Mouse (Mus musculus) olfactory bulb, adult 2 months (tissue): ENCODE data around the gene Agpat1. TPM values are rescaled to one million over a fixed set of nuclear protein-coding genes. Genes with fewer than 3 reads are reported as not detected.

Source experiments
- H3K27ac ChIP-seq: fragments of 200-500 bp; 2 replicates; pipeline ENCODE4 v1.5.1; 2012; ENCODE audit warnings: low read depth, low read length; ENCODE audit not compliant: insufficient read depth
- H3K4me1 ChIP-seq: fragments of 200-500 bp; 2 replicates; pipeline ENCODE4 v1.6.1; 2012; ENCODE audit warnings: low read length; ENCODE audit not compliant: control insufficient read depth, insufficient read depth
- H3K4me3 ChIP-seq: fragments of 200-500 bp; 2 replicates; pipeline ENCODE4 v1.5.1; 2012; ENCODE audit warnings: mild to moderate bottlenecking, low read depth, low read length, moderate library complexity; ENCODE audit not compliant: insufficient read depth
- CTCF ChIP-seq: fragments of 200-500 bp; IDR thresholded peaks from 2 replicates; pipeline ENCODE4 v1.5.1; 2012; ENCODE audit warnings: low read depth, mild to moderate bottlenecking, low read length, moderate library complexity; ENCODE audit not compliant: insufficient read depth
- POLR2A ChIP-seq: fragments of 200-500 bp; IDR thresholded peaks from 2 replicates; pipeline ENCODE4 v1.6.1; 2012; ENCODE audit warnings: mild to moderate bottlenecking, low read depth, low read length, moderate library complexity; ENCODE audit not compliant: insufficient read depth
- WGBS: fragments of 180-500 bp; shearing (Covaris S2); methylation state at CpG from one replicate; pipeline ENCODE4 v1.1.7; 2018; 5-methylcytosine and 5-hydroxymethylcytosine counted together
- polyA plus RNA-seq: library from polyadenylated mRNA; stranded (reverse); fragments of >200 nt; gene quantifications from 2 replicates; pipeline ENCODE4 v1.2.4, GENCODE M21; 2012; ENCODE audit warnings: low replicate concordance; ENCODE audit not compliant: missing spikeins, insufficient read depth, insufficient read length

Gene Agpat1
- polyA plus RNA-seq, 1 experiment = not detected

DNA sequence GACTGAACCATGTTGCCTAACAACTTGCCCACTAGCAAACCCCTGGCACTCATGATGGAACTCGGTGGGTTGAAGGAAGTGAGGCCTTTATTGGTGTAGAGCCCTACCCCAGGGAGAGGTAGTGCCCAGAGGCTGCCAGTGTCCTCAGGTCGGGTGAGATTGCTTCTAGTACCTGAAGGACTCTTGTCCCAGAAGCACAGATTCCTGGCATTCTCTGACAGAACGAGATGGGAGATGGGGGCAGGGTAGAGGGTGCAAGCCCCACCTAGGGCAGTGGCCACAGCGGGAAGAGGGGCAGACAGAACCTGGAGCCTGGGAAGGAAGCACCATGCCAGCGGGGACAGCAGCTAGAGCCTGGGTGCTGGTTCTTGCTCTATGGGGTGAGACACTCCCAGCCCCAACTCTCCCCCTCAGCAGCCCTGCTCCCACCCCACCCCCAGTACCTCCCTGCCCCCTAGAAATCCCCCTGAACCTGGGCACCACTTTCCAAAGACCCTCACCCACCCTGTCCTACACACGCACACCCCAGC, 6.4 kb upstream of the Agpat1 start, which contains the start of gene Ager:
Gene Ager, plus strand, starts transcription at position 297 of the 530 bp plus-strand sequence.
- H3K4me3 ChIP-seq = no peak within 1 kb of the TSS
- no peak within 1 kb of the TSS for H3K27ac ChIP-seq
- H3K4me1 ChIP-seq = peaks cover 23% of the 10 kb centered on the region
- WGBS = 25% methylated on average over 6 of the region's 6 CpGs
- TF ChIP-seq POLR2A = no peak

DNA sequence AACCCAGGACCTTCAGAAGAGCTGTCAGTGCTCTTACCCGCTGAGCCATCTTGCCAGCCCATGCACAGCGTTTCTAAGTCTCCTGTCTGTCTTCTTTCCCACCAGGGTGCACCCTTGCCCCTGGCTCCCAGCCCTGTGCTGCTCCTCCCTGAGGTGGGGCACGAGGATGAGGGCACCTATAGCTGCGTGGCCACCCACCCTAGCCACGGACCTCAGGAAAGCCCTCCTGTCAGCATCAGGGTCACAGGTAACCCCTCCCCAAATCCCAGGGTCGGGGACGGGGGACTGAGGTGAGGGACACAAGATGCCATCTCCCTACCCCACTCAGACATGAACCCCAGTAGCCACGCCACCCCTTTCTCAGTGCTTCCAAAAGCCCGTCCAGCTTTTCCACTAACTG, 4.2 kb upstream of the Agpat1 start:
- TF ChIP-seq POLR2A (no peak), CTCF (no peak)
- Histone ChIP-seq H3K4me3 (no peak overlapping the region), H3K27ac (no peak overlapping the region), H3K4me1 (peaks cover 11% of the 10 kb centered on the region)
- 69% methylated on average over 9 of the region's 9 CpGs for WGBS

DNA sequence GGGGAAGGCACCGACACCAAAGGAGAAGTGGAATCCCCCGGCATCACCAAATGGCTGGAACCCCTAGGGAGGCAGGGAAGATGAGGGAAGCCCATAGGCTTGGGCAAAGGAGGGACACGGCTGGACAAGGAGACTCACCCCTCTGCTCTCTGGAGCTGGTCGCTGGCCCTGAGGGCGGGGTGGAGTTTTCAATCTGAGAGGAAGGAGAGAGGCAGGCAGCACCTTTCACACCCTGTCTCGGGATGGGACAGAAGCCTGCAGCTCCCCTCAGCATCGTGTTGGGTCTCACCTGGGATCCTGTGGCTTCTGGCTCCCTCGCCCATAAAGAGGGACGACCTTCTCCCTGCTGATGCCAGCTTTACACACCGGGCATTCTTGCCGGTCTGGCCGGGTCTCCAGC, 2.3 kb upstream of the Agpat1 start:
- Histone ChIP-seq H3K27ac (no peak overlapping the region), H3K4me3 (no peak overlapping the region), H3K4me1 (peaks cover 12% of the 10 kb centered on the region)
- TF ChIP-seq POLR2A (no peak), CTCF (no peak)
- whole genome bisulfite sequencing = 85% methylated on average over 12 of the region's 12 CpGs

DNA sequence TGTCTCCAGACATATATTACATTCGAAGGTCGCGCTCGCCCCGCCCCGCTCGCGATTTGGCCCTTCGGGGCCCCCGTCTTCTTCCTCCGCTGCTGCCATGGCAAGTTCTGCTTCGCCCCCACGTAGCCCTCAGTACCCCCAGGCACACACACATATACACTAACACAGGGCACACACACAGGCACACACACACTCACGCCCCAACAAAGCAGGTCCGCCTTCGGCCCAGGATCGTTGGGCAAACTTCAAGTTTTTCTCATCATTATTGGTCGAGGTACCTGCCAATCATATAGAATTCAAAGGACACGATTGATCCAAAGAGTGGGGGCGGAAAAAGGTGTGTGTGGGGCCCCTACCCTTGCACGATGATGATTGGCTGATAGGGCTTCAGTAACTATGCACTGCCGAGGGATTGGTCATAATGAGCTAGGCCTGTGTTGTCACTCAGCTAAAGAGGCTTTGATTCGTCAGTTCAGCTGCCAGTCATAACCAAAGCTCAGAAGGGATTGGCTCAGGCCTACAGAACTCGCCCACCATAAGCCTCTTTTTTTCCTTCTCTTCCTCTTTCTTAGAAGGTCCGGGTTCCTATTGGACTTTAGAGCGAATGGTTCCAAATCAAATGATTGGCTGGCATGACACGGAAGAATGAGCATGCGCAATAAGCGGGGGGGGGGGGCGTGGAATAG, 544 bp upstream of the Agpat1 start, which contains the start of gene Rnf5:
Gene Rnf5, minus strand, starts transcription at position 316 of the 686 bp plus-strand sequence.
- TF ChIP-seq POLR2A (peak; percentile 34; the same call in 1 of the 2 replicates), CTCF (no peak)
- Histone ChIP-seq H3K27ac (peak within 1 kb of the TSS; percentile 94), H3K4me3 (peak within 1 kb of the TSS; percentile 63), H3K4me1 (peaks cover 21% of the 10 kb centered on the region)
- WGBS = under 1% methylated on average over 30 of the region's 30 CpGs

DNA sequence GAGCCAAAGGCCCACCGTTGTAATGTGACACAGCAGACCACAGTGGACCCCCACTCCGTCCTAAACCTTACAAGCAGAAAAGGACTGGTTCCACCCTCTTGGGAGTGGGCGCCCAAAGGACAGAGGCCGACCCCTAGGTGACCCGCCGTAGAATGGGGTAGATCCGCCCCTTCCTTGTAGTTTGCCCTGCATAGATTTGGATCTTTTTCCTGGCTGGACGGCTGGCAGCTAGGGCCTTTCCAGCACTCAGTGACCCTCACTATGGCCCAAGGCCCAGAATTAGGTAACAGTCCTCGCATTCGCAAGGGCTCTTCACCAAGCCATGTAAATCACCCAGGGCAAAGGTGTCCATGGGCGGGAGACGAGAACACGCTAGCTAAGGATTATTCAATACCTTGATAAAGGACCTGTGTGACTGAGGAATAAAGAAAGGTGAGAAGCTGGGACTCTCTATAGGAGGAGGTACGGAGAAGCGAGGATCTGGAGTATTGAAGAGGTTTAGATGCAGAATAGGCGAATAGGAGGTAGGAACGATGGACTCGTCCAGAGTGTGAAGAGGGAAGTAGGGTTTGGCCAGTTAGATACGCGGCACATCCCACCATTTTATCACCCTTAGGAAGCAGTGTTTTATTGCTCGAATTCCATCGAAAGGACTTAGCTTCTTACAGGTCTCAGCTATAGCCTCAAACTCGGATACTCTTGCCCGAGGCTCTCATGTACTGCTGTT, 612 bp downstream of the Agpat1 start:
- H3K27ac ChIP-seq = peak overlapping the region; percentile 94
- TF ChIP-seq POLR2A = no peak
- TF ChIP-seq CTCF = no peak
- H3K4me1 ChIP-seq = peaks cover 25% of the 10 kb centered on the region
- WGBS = 11% methylated on average over 24 of the region's 24 CpGs
- H3K4me3 ChIP-seq = peak overlapping the region; percentile 61

DNA sequence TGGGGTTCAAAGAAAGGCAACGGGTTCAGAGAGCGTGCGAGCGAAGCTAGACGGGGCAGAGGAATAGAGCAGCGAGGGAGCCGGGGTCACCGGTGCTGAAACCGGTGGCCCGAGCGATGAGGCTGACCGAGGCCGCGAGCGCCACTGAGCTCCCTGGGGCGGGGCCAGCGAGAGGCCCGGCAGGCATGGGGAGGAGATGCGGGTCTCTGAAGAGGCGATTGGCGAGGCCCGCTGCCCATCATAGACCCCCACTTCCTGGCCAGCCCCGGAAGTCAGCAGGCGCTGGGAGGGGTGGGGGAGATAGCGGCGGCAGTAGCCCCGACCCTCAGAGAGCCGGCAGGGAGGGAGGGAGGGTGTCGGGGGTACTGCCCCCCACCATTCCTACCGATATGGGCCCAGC, 1.5 kb downstream of the Agpat1 start:
- TF ChIP-seq POLR2A = peak; percentile 95
- no peak for TF ChIP-seq CTCF
- WGBS = 0% methylated on average over 30 of the region's 30 CpGs
- peak overlapping the region; percentile 94 for H3K27ac ChIP-seq
- H3K4me3 ChIP-seq = peak overlapping the region; percentile 61
- peaks cover 25% of the 10 kb centered on the region for H3K4me1 ChIP-seq

DNA sequence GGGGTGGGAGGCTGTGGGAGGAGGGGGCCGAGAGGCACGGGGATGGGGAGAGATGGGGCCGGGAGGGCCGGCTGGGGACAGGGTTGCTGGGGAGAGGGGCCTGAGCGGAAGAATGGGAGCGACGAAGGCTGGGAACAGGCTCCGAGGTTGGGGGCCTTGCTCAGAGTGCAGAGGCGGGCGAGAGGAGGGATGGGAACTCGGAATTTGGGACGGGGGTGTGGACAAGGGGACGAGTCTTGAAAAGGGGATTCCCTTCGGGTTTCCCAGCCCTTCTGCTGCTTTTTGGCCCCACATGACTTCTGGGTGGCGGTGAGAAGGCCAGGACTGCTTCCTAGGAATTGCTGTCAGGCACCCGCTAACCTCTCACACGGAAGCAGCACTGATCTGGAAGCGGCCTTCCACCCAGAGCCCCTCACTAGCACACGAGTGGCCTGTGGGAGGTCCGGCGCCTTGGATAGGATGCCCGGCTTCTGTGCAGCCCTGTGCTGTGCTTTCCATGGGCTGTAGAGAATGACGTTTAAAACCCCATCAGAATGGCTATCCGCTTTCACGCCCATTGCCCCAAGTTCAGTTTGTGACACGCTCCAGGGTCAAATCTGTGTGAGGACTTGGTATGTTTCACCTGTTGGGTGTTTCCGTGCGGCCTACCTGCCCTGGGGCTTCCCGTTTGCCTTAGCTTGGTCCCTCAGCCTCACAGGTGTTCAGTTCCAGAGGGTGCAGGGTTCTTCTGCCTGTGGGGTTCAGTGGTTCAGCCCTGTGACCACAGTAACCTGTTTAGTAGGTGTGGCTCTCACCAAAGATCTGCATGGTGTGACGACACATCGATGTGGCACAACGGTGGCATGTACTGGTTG, 2.4 kb downstream of the Agpat1 start:
- Histone ChIP-seq H3K27ac (no peak overlapping the region), H3K4me3 (peak overlapping the region; percentile 61), H3K4me1 (peaks cover 25% of the 10 kb centered on the region)
- WGBS = 13% methylated on average over 32 of the region's 32 CpGs
- TF ChIP-seq CTCF (no peak), POLR2A (no peak)

DNA sequence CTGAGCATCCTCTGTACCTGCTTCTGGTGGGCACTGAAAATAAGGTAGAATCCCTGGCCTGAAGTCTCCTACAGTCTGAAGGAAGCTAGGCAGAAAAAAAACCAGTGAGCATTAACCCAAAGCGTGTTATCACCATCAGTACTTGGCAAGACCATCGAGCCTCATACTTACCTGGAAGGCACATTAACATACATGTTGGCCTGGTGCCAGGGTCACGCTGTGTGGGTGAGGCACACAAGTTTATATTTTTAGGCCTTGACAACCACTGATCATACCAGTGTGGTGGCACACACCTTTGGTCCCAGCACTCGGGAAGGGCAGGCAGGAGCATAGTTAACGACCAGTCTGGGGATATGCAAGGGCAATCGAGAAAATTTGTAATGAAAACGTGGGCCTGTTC, 3.9 kb downstream of the Agpat1 start:
- no peak overlapping the region for H3K4me3 ChIP-seq
- TF ChIP-seq CTCF (no peak), POLR2A (no peak)
- H3K27ac ChIP-seq = no peak overlapping the region
- peaks cover 23% of the 10 kb centered on the region for H3K4me1 ChIP-seq
- WGBS = 67% methylated on average over 7 of the region's 7 CpGs

DNA sequence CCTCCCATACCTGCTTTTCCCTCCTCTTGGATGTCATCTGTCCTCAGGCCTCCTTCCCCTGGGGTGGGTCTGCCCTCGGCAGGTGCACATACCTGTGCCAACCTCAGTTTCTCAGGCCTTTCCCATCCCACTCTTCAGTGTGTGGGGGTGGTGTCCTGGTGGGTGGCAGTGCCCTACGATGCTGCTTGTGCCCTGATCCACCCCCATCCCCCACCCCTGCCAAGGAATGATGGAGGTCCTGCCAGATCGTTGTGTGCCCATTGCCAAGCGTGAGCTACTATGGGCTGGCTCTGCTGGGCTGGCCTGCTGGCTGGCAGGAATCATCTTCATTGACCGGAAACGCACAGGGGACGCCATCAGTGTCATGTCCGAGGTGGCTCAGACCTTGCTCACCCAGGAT, 7.0 kb downstream of the Agpat1 start:
- TF ChIP-seq POLR2A (no peak), CTCF (no peak)
- Histone ChIP-seq H3K27ac (no peak overlapping the region), H3K4me1 (peaks cover 33% of the 10 kb centered on the region), H3K4me3 (no peak overlapping the region)
- WGBS = 79% methylated on average over 8 of the region's 8 CpGs
